Mouse (Mus musculus) kidney, embryonic 15.5 days (tissue): ENCODE results near the gene Serpina3a. TPM values are rescaled to one million over a fixed set of nuclear protein-coding genes. Genes with fewer than 3 reads are reported as not detected.
"Not testable (repeated sequence)": the region's sequence is repeated elsewhere in the genome, so short reads cannot be mapped to it uniquely, and the experiment has no call there.

Experiments used
- ATAC-seq: fragments of 200-750 bp; cut with Nextera tagmentation; replicated peaks from 2 replicates; pipeline ENCODE4 v1.8.0; 2017; ENCODE audit warnings: moderate TSS enrichment; ENCODE audit not compliant: low FRiP score
- H3K27ac ChIP-seq: fragments of 300-500 bp; sonication (generic); 2 replicates; pipeline ENCODE4 v1.5.1; 2015; ENCODE audit warnings: mild to moderate bottlenecking, inconsistent platforms
- H3K27me3 ChIP-seq: fragments of 300-500 bp; sonication (generic); 2 replicates; pipeline ENCODE4 v1.6.1; 2015; ENCODE audit warnings: inconsistent platforms
- H3K36me3 ChIP-seq: fragments of 300-500 bp; sonication (generic); 2 replicates; pipeline ENCODE4 v1.6.1; 2015; ENCODE audit warnings: inconsistent platforms
- H3K4me1 ChIP-seq: fragments of 300-500 bp; sonication (generic); 2 replicates; pipeline ENCODE4 v1.6.1; 2015; ENCODE audit warnings: inconsistent platforms
- H3K4me2 ChIP-seq: fragments of 300-500 bp; sonication (generic); 2 replicates; pipeline ENCODE4 v1.6.1; 2015; ENCODE audit warnings: moderate library complexity, mild to moderate bottlenecking, inconsistent platforms
- H3K4me3 ChIP-seq: fragments of 300-500 bp; sonication (generic); replicated peaks from 2 replicates; pipeline ENCODE4 v1.5.1; 2015; ENCODE audit warnings: mild to moderate bottlenecking, inconsistent platforms
- H3K9ac ChIP-seq: fragments of 300-500 bp; sonication (generic); 2 replicates; pipeline ENCODE4 v1.6.1; 2015; ENCODE audit warnings: mild to moderate bottlenecking, inconsistent platforms
- H3K9me3 ChIP-seq: fragments of 300-500 bp; sonication (generic); replicated peaks from 2 replicates; pipeline ENCODE4 v1.6.1; 2016; ENCODE audit warnings: inconsistent platforms
- WGBS: fragments of 180-500 bp; shearing (Covaris S2); methylation state at CpG from one replicate; pipeline ENCODE4 v1.1.7; 2015; ENCODE audit warnings: mixed read lengths; 5-methylcytosine and 5-hydroxymethylcytosine counted together
- polyA plus RNA-seq: library from polyadenylated mRNA; unstranded; fragments of >200 nt; fragmentation: Nextera tagmentation; extraction: Ambion mirVana; gene quantifications from 2 replicates; pipeline ENCODE4 v1.2.1, GENCODE M21; 2015

Serpina3a gene
- not detected in 2 replicates for polyA plus RNA-seq

GRCm38 (mm10) chr12:104112333-104112732 is at the start of gene Serpina3a:
TSS of gene Serpina3a (plus strand) at chr12:104112724.
- H3K4me3 ChIP-seq, H3K4me1 ChIP-seq, H3K9ac ChIP-seq, H3K27ac ChIP-seq, H3K4me2 ChIP-seq, H3K27me3 ChIP-seq, H3K36me3 ChIP-seq, H3K9me3 ChIP-seq, ATAC-seq: not testable (repeated sequence)
- 77% methylated on average over 11 of the region's 11 CpGs for WGBS

DNA sequence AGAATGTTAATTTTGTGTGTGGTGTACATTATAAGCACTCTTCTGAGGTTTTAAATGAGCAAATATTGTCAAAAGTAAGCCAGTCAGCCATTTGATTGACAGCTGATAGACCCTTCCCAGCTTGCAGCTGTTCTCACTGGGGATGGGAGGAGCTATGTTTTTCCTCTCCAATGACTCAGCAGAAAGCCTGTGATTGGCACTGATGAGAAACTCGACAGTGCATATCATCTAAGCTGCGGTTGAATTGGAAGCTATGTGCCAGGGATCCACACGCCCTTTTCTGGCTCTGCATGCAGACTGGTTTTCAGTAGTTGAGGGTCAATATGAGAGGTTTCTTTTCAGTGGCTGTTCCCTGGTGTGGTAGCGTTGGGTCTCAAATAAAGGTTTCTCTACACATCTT is 48.0 kb upstream of the Serpina3a start:
- WGBS: 65% methylated on average over 4 of the region's 4 CpGs
- Histone ChIP-seq H3K27me3 (peaks cover 2% of the 10 kb centered on the region; the same call in 1 of the 2 replicates), H3K36me3 (no peaks in the 10 kb centered on the region), H3K9me3 (no peaks in the 10 kb centered on the region), H3K9ac (no peak overlapping the region), H3K4me3 (no peak overlapping the region), H3K27ac (no peak overlapping the region), H3K4me2 (no peak overlapping the region), H3K4me1 (no peaks in the 10 kb centered on the region)
- no peak for ATAC-seq

DNA sequence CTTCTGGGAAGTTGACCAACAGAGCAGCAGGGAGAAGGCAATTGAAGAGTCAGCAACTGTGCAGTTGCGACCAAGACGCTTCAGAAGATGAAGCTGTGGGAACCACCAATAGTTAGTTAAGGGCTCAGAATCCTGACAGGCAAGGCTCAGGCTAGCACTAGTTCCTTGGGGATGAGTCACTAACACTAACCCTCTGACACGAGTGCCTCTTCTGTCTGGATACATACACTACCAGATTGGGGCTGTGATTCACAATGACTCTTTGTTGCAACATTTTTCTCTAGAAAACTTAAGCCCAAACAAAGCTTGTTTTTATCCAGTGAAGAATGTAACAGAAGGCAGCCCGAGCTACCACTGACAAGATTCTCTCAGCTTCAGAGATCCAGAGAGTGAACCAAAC is 47.5 kb upstream of the Serpina3a start:
- 86% methylated on average over 4 of the region's 4 CpGs for WGBS
- Histone ChIP-seq H3K9ac (no peak overlapping the region), H3K27me3 (peaks cover 2% of the 10 kb centered on the region; the same call in 1 of the 2 replicates), H3K4me2 (no peak overlapping the region), H3K4me3 (no peak overlapping the region), H3K9me3 (no peaks in the 10 kb centered on the region), H3K4me1 (no peaks in the 10 kb centered on the region), H3K36me3 (no peaks in the 10 kb centered on the region), H3K27ac (no peak overlapping the region)
- ATAC-seq: no peak

- no peaks in the 10 kb centered on the region for H3K27me3 ChIP-seq
- H3K4me1 ChIP-seq: no peaks in the 10 kb centered on the region
- no peaks in the 10 kb centered on the region for H3K9me3 ChIP-seq
- ATAC-seq: 0 out of 2 replicates have a peak, but pooled peaks have one; percentile 8
- H3K27ac ChIP-seq: no peak overlapping the region
- no peak overlapping the region for H3K9ac ChIP-seq
- H3K4me2 ChIP-seq: no peak overlapping the region
- 22% methylated on average over 8 of the region's 8 CpGs for WGBS
- H3K36me3 ChIP-seq: no peaks in the 10 kb centered on the region
- no peak overlapping the region for H3K4me3 ChIP-seq
Measured at GRCm38 (mm10) chr12:104066241-104066640, 46.3 kb upstream of the Serpina3a start.

- no peaks in the 10 kb centered on the region for H3K36me3 ChIP-seq
- H3K4me2 ChIP-seq: peak overlapping the region; percentile 44
- H3K9ac ChIP-seq: no peak overlapping the region
- peak overlapping the region; percentile 31 for H3K4me3 ChIP-seq
- ATAC-seq: 0 out of 2 replicates have a peak, but pooled peaks have one; percentile 40
- no peak overlapping the region for H3K27ac ChIP-seq
- WGBS: 38% methylated on average over 4 of the region's 4 CpGs
- no peaks in the 10 kb centered on the region for H3K4me1 ChIP-seq
- no peaks in the 10 kb centered on the region for H3K9me3 ChIP-seq
- no peaks in the 10 kb centered on the region for H3K27me3 ChIP-seq
Measured at GRCm38 (mm10) chr12:104067549-104067948, 45.0 kb upstream of the Serpina3a start.

DNA sequence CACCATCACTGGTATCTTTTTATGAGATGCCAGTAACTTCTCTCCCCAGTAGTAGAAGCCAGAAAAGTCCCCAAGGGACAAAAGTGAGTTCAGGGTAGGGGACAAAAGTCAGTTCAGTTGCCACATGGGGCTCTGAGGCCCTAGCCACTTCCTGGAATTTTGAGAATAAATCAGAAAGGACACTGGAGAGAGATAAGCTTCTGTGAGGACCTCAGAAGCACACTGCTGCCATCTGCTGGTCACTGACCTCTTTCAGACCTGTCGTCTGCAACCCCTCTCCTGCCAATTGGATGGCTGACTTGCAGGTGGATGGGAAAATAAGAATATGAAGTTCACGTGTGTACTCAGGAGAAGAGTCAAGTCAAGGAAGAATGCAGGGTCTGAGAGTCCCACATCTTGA is 42.9 kb upstream of the Serpina3a start:
- no peak overlapping the region for H3K4me2 ChIP-seq
- WGBS: 7% methylated on average over 2 of the region's 2 CpGs
- no peaks in the 10 kb centered on the region for H3K36me3 ChIP-seq
- no peak overlapping the region for H3K9ac ChIP-seq
- no peak for ATAC-seq
- H3K4me1 ChIP-seq: no peaks in the 10 kb centered on the region
- no peak overlapping the region for H3K4me3 ChIP-seq
- H3K9me3 ChIP-seq: no peaks in the 10 kb centered on the region
- H3K27me3 ChIP-seq: no peaks in the 10 kb centered on the region
- no peak overlapping the region for H3K27ac ChIP-seq

DNA sequence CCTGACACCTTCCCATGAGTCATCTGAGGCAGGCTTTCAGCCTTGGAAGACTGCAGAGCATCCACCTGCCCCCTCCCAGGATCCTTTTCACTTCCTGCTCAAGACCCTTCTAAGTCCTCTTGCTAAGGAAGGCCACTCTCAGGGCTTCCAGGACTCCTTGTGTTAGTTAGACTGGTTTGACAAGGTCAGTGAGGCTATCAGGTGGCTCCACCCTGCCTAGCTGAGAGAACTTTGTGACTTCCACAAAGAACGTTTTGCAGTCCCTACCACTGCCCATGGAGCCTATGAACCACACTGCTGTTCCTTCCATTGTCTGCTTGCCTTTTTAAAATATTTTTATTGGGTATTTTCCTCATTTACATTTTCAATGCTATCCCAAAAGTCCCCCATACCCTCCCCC is 40.8 kb upstream of the Serpina3a start:
- no peak overlapping the region for H3K4me3 ChIP-seq
- H3K9ac ChIP-seq: no peak overlapping the region
- no peaks in the 10 kb centered on the region for H3K9me3 ChIP-seq
- no peak for ATAC-seq
- 56% methylated on average over 1 of the region's 1 CpGs for WGBS
- no peak overlapping the region for H3K4me2 ChIP-seq
- no peaks in the 10 kb centered on the region for H3K4me1 ChIP-seq
- no peak overlapping the region for H3K27ac ChIP-seq
- H3K27me3 ChIP-seq: no peaks in the 10 kb centered on the region
- H3K36me3 ChIP-seq: no peaks in the 10 kb centered on the region

- 50% methylated on average over 5 of the region's 5 CpGs for WGBS
- H3K4me3 ChIP-seq: no peak overlapping the region
- H3K9me3 ChIP-seq: no peaks in the 10 kb centered on the region
- H3K9ac ChIP-seq: no peak overlapping the region
- H3K27ac ChIP-seq: no peak overlapping the region
- no peak overlapping the region for H3K4me2 ChIP-seq
- no peak for ATAC-seq
- H3K27me3 ChIP-seq: no peaks in the 10 kb centered on the region
- no peaks in the 10 kb centered on the region for H3K36me3 ChIP-seq
- no peaks in the 10 kb centered on the region for H3K4me1 ChIP-seq
Measured at GRCm38 (mm10) chr12:104072286-104072685, 40.2 kb upstream of the Serpina3a start.

- H3K27ac ChIP-seq: no peak overlapping the region
- H3K4me1 ChIP-seq: no peaks in the 10 kb centered on the region
- no peak for ATAC-seq
- H3K27me3 ChIP-seq: no peaks in the 10 kb centered on the region
- no peaks in the 10 kb centered on the region for H3K9me3 ChIP-seq
- H3K36me3 ChIP-seq: no peaks in the 10 kb centered on the region
- H3K9ac ChIP-seq: no peak overlapping the region
- 69% methylated on average over 2 of the region's 2 CpGs for WGBS
- H3K4me3 ChIP-seq: no peak overlapping the region
- no peak overlapping the region for H3K4me2 ChIP-seq
Measured at GRCm38 (mm10) chr12:104090119-104090518, 22.4 kb upstream of the Serpina3a start.

GRCm38 (mm10) chr12:104091303-104091702 is 21.2 kb upstream of the Serpina3a start:
- no peak for ATAC-seq
- H3K4me2 ChIP-seq: no peak overlapping the region
- no peak overlapping the region for H3K27ac ChIP-seq
- 90% methylated on average over 1 of the region's 1 CpGs for WGBS
- H3K4me1 ChIP-seq: no peaks in the 10 kb centered on the region
- H3K9ac ChIP-seq: no peak overlapping the region
- no peaks in the 10 kb centered on the region for H3K36me3 ChIP-seq
- H3K4me3 ChIP-seq: no peak overlapping the region
- no peaks in the 10 kb centered on the region for H3K27me3 ChIP-seq
- H3K9me3 ChIP-seq: no peaks in the 10 kb centered on the region

DNA sequence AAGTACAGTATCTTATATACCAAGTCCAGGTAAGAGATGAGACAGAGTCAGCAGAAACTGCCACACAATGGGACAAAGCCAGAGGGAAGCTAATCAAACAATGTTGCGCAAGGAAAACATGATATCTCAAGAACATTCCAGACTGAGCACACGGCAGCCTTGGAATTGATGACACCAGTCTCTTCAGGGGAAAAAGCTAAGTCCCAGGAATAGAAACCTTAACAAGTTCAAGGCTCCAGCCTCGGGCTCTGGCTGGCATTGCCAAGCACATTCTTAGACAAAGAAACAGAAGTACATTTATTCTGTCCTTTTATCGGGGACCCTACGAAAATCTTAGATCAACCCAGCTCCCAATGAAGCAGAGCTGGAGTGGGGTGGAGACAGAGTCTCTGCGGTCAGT is 11.8 kb upstream of the Serpina3a start, which contains the start of gene Serpina5:
TSS of gene Serpina5 (plus strand) at position 346 of the 400 bp plus-strand sequence.
- WGBS: 89% methylated on average over 6 of the region's 6 CpGs
- Histone ChIP-seq H3K27me3 (no peaks in the 10 kb centered on the region), H3K9ac (no peak within 1 kb of the TSS), H3K4me3 (no peak within 1 kb of the TSS), H3K27ac (no peak within 1 kb of the TSS), H3K4me2 (no peak within 1 kb of the TSS), H3K9me3 (no peaks in the 10 kb centered on the region), H3K4me1 (no peaks in the 10 kb centered on the region), H3K36me3 (no peaks in the 10 kb centered on the region)
- no peak for ATAC-seq

DNA sequence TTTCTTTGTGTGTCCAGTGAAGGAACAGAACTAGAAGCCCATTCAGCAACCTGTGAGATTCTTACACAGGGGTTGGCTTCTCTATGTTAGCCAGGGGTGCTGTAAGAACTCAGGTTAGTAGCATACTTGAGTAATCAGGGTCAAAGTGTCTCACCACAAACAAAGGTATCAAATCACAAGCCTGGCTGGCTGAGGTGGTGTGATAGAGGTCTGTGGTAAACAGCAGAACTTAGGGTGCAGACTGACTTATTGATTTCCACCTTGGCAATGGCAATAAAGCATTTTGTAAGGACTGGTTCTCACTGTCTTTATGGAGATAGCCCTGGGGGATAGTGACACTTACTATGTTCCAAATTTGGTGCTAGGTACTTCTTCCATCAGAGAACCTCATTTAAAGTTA is 6.7 kb upstream of the Serpina3a start:
- H3K9me3 ChIP-seq: no peaks in the 10 kb centered on the region
- H3K4me3 ChIP-seq: no peak overlapping the region
- no peak overlapping the region for H3K27ac ChIP-seq
- H3K4me1 ChIP-seq: no peaks in the 10 kb centered on the region
- ATAC-seq: no peak
- no peaks in the 10 kb centered on the region for H3K27me3 ChIP-seq
- no peaks in the 10 kb centered on the region for H3K36me3 ChIP-seq
- H3K4me2 ChIP-seq: no peak overlapping the region
- no peak overlapping the region for H3K9ac ChIP-seq

DNA sequence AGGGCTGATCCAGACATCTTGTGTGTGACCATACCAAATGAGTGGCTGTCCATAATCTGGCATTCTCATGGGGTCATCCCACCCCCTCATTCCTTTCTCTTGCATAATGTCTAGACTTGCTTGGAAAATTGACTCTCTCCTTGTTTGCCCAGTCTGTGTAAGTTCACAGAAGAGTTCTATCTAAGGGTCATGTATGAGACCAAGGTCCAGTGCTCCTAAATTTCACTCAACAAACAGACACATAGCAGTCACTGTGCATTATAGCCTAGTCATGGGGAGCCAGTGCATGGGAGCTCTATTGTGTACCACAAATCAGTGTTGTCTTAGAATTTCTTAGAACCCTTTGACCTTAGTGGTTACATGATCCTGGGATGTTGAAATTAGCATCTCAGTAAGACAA is 5.6 kb upstream of the Serpina3a start:
- Histone ChIP-seq H3K4me3 (no peak overlapping the region), H3K27ac (no peak overlapping the region), H3K4me2 (no peak overlapping the region), H3K27me3 (no peaks in the 10 kb centered on the region), H3K4me1 (no peaks in the 10 kb centered on the region), H3K9ac (no peak overlapping the region), H3K9me3 (no peaks in the 10 kb centered on the region), H3K36me3 (no peaks in the 10 kb centered on the region)
- ATAC-seq: no peak
